Mouse (Mus musculus) kidney, adult 2 months (tissue): ENCODE results near the gene Scd4. TPM values are rescaled to one million over a fixed set of nuclear protein-coding genes. Genes with fewer than 3 reads are reported as not detected.

Experiments
- DNase-seq: peaks from one replicate; pipeline ENCODE4 v3.0.0; 2021
- H3K27ac ChIP-seq: fragments of 200-500 bp; 2 replicates; pipeline ENCODE4 v1.5.1; 2012; ENCODE audit warnings: low read depth, low read length, control low read depth, inconsistent platforms; ENCODE audit not compliant: insufficient read depth
- H3K27me3 ChIP-seq: fragments of 200-500 bp; replicated peaks from 2 replicates; pipeline ENCODE4 v1.6.1; 2012; ENCODE audit warnings: mild to moderate bottlenecking, moderate library complexity, low read length, inconsistent platforms; ENCODE audit not compliant: control insufficient read depth, insufficient read depth
- H3K36me3 ChIP-seq: fragments of 200-500 bp; 2 replicates; pipeline ENCODE4 v1.6.1; 2012; ENCODE audit warnings: mild to moderate bottlenecking, moderate library complexity, low read length, inconsistent platforms; ENCODE audit not compliant: control insufficient read depth, insufficient read depth
- H3K4me1 ChIP-seq: fragments of 200-500 bp; 2 replicates; pipeline ENCODE4 v1.6.1; 2011; ENCODE audit warnings: low read length; ENCODE audit not compliant: control insufficient read depth, insufficient read depth
- H3K4me3 ChIP-seq: fragments of 200-500 bp; 2 replicates; pipeline ENCODE4 v1.5.1; 2011; ENCODE audit warnings: mild to moderate bottlenecking, low read depth, low read length, control low read depth; ENCODE audit not compliant: insufficient read depth
- CTCF ChIP-seq: fragments of 200-500 bp; conservative IDR thresholded peaks from 2 replicates; pipeline ENCODE4 v1.5.1; 2011; ENCODE audit warnings: low read depth, mild to moderate bottlenecking, control low read depth, low read length, moderate library complexity, mixed read lengths; ENCODE audit not compliant: insufficient read depth, insufficient read length
- POLR2A ChIP-seq: fragments of 200-500 bp; IDR thresholded peaks from one replicate; pipeline ENCODE4 v1.6.1; 2011; ENCODE audit warnings: low read depth, low read length, control low read depth
- WGBS: fragments of 180-500 bp; shearing (Covaris S2); methylation state at CpG from one replicate; pipeline ENCODE4 v1.1.7; 2018; 5-methylcytosine and 5-hydroxymethylcytosine counted together
- polyA plus RNA-seq: library from polyadenylated mRNA; depleted of rRNA; stranded (reverse); fragments of >200 nt; gene quantifications from 2 replicates; pipeline ENCODE4 v1.2.3, GENCODE M21; 2012

Gene Scd4
- polyA plus RNA-seq, 1 experiment = 0.23 TPM

- 73% methylated on average over 16 of the region's 16 CpGs for WGBS
- peaks cover 2% of the 10 kb centered on the region; the same call in 1 of the 2 replicates for H3K36me3 ChIP-seq
Observed at GRCm38 (mm10) chr19:44301176-44301575, 31.7 kb upstream of the Scd4 start.

GRCm38 (mm10) chr19:44301671-44302305 lies 31.1 kb upstream of the Scd4 start:
- peaks cover 4% of the 10 kb centered on the region; the same call in 1 of the 2 replicates for H3K4me1 ChIP-seq
- no peaks in the 10 kb centered on the region for H3K27me3 ChIP-seq
- no peak overlapping the region for H3K27ac ChIP-seq
- no peak overlapping the region for H3K4me3 ChIP-seq
- TF ChIP-seq POLR2A (no peak), CTCF (no peak)
- no peak for DNase-seq
- WGBS = 71% methylated on average over 9 of the region's 9 CpGs
- peaks cover 2% of the 10 kb centered on the region; the same call in 1 of the 2 replicates for H3K36me3 ChIP-seq

More at GRCm38 (mm10) chr19:44301176-44301575, 31.7 kb upstream of the Scd4 start:
- peaks cover 7% of the 10 kb centered on the region; the same call in 1 of the 2 replicates for H3K4me1 ChIP-seq
- no peak overlapping the region for H3K27ac ChIP-seq
- DNase-seq = no peak
- TF ChIP-seq POLR2A = no peak
- no peak overlapping the region for H3K4me3 ChIP-seq
- no peaks in the 10 kb centered on the region for H3K27me3 ChIP-seq

GRCm38 (mm10) chr19:44302901-44303300 lies 30.0 kb upstream of the Scd4 start:
- Histone ChIP-seq H3K27ac (no peak overlapping the region), H3K36me3 (peaks cover 2% of the 10 kb centered on the region; the same call in 1 of the 2 replicates), H3K4me1 (no peaks in the 10 kb centered on the region), H3K4me3 (no peak overlapping the region), H3K27me3 (no peaks in the 10 kb centered on the region)
- DNase-seq = no peak
- TF ChIP-seq CTCF (no peak), POLR2A (no peak)
- WGBS = 65% methylated on average over 11 of the region's 11 CpGs

GRCm38 (mm10) chr19:44303502-44303901 lies 29.4 kb upstream of the Scd4 start:
- Histone ChIP-seq H3K36me3 (peaks cover 2% of the 10 kb centered on the region; the same call in 1 of the 2 replicates), H3K27me3 (no peaks in the 10 kb centered on the region), H3K27ac (no peak overlapping the region), H3K4me3 (no peak overlapping the region), H3K4me1 (no peaks in the 10 kb centered on the region)
- no peak for DNase-seq
- 65% methylated on average over 8 of the region's 8 CpGs for WGBS
- TF ChIP-seq POLR2A (no peak), CTCF (no peak)

GRCm38 (mm10) chr19:44304419-44304818 lies 28.5 kb upstream of the Scd4 start:
- peaks cover 2% of the 10 kb centered on the region; the same call in 1 of the 2 replicates for H3K36me3 ChIP-seq
- H3K4me3 ChIP-seq = no peak overlapping the region
- 90% methylated on average over 10 of the region's 10 CpGs for WGBS
- no peaks in the 10 kb centered on the region for H3K27me3 ChIP-seq
- DNase-seq = no peak
- H3K27ac ChIP-seq = no peak overlapping the region
- H3K4me1 ChIP-seq = no peaks in the 10 kb centered on the region
- TF ChIP-seq POLR2A = no peak
- TF ChIP-seq CTCF = no peak

GRCm38 (mm10) chr19:44304851-44305510 lies 27.9 kb upstream of the Scd4 start:
- H3K27ac ChIP-seq = no peak overlapping the region
- 90% methylated on average over 16 of the region's 16 CpGs for WGBS
- no peaks in the 10 kb centered on the region for H3K27me3 ChIP-seq
- DNase-seq = no peak
- peaks cover 2% of the 10 kb centered on the region; the same call in 1 of the 2 replicates for H3K36me3 ChIP-seq
- no peak for TF ChIP-seq CTCF
- no peak for TF ChIP-seq POLR2A
- no peak overlapping the region for H3K4me3 ChIP-seq
- no peaks in the 10 kb centered on the region for H3K4me1 ChIP-seq

GRCm38 (mm10) chr19:44305701-44306100 lies 27.2 kb upstream of the Scd4 start:
- TF ChIP-seq POLR2A (no peak), CTCF (no peak)
- peaks cover 2% of the 10 kb centered on the region; the same call in 1 of the 2 replicates for H3K36me3 ChIP-seq
- H3K4me3 ChIP-seq = no peak overlapping the region
- H3K4me1 ChIP-seq = no peaks in the 10 kb centered on the region
- no peak overlapping the region for H3K27ac ChIP-seq
- WGBS = 79% methylated on average over 15 of the region's 15 CpGs
- DNase-seq = no peak
- H3K27me3 ChIP-seq = no peaks in the 10 kb centered on the region
